Mouse (Mus musculus) layer of hippocampus, postnatal 25 days (tissue): ENCODE results near the gene 1700022I11Rik. TPM values are rescaled to one million over a fixed set of nuclear protein-coding genes. Genes with fewer than 3 reads are reported as not detected.
A peak's percentile ranks its signal among the peaks of the same experiment; 100 is the strongest.

ENCODE experiments used
- DNase-seq, 2 experiments: peaks; one replicate each; pipeline ENCODE4 v3.0.0; 2022; ENCODE audit warnings: mixed read lengths in 2 of 2, low spot score in 1 of 2; ENCODE audit errors: extremely low spot score in 1 of 2
- total RNA-seq, 2 experiments: library from RNA; stranded (reverse); gene quantifications; 2 replicates each; pipeline ENCODE4 v1.2.3; 2021

Gene 1700022I11Rik
- total RNA-seq, 2 experiments from 2014 or later: not detected

DNA sequence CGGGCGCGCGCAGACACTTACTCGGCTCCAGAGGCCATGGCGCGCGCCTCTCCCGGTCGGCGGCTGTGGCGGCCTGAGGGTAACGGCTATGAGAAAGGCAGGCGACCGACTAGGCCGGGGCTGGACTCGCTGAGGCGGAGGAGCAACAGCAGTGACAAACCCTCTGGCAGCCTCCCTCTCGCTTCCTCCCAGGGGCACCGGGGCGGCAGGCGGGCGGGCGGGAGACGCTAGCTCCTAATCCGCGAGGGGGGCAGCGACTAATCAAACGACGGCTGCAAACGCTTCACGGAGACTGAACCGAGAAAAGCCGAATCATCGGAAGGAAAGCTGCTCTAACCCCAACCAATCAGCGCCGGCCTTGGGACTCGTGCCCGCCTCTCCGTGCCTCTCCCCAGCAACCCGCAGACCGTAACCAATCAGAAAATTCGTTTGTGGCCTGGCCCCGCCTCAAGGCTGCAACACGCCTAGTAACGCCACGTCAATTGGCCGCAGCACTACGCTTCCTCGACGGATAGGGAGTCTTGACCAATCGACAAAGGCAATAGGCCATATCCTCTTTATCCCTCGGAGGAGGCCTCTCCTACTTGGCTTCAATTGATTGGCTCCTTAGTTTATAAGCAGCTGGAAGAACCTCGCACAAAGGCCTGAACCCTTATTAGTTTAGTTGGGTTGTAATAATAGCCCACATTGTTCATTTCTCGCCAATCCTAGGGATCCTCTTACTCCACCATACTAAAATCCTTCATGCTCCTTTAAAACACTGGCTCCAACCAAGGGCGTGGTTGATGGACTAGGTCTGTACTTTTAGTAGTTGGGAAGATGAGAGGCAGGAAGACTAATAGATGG is 31.0 kb downstream of the 1700022I11Rik start, which contains the start of gene Vcp:
Gene Vcp, minus strand, starts transcription at position 367 of the 846 bp plus-strand sequence.
- DNase-seq: peak; percentile 92 to 95

DNA sequence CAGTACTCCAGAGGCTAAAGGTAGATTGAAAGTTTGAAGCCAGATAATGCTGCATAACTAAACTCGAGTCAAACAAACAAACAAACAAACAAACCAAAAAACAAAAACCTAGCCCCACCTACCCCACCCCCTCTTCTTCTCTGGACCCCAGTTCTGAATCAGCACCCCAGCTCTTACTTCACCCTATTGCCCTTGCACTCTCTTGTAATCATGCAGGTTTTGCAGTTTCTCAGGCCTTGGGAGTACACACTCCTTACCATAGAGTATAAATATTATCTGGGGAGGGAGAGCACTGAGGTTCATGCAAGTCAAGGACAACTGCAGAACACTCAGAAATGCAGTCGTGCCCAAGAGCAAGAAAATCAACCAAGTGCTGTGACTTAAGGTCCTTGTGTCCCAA is 31.9 kb downstream of the 1700022I11Rik start:
- no peak for DNase-seq

DNA sequence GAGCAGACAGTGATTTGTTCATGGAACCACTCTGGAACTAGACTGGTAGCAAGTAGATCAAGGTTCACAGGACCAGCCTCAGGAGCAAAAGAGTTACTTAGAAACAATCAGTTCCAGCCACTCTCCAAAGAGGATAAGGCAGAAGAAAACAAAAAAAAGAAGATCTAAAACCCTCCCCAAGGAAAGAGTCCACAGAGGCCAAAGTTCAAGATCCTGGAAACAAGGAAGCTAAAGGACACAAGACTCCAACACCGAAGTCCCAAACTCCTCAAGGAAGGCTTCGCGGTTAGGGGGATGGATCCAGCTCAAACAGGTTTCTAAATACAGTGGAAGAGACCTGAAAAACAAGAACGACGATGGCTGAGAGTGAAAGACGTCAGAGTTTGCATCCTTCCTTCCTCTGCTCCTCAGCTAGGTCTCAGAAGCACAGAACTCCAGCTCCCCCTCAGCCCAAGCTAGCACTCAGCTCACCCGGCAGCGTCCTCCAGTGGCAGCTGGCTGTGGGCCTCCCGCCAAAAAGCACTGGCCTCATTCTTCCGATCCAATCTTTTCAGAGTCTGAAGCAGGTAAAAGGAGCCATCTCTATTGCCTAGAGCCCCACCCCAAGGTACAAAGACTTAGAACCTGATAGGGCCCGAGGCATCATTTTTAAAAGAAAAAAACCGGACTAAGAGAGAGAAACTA is 33.5 kb downstream of the 1700022I11Rik start:
- no peak for DNase-seq

DNA sequence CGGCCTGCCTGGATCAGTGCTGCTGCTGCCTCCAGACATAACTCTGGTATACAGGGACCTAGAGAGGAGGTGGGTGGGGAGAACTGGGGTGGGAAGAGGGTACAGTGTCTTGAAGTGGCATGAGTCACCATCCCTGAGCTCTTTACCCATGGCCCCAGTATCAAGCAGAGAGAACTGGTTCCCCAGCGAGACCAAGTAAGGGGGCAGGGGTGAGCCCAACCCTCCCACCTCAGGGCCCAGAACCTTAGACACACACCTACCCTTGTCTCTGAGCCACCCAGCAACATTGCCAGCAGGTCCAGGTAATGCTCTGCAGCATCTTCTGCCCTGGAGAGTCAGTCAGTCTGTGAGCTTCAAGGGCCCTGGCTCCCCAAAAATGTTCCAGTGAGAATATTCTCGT is 35.5 kb downstream of the 1700022I11Rik start:
- DNase-seq: no peak

DNA sequence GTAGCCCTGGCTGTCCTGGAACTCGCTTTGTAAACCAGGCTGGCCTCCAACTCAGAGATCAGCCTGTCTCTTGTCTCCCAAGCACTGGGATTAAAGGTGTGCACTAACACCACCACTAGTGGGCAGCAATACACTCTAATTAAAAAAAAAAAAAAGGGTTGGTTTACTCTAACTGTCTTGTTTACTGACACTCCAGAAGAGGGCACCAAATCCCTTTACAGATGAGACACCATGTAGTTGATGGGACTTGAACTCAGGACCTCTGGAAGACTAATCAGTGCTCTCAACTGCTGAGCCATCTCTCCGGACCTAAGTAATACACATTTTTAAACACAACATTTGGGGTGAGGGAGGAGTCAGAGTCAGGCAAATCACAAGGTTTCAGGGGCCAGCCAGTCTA is 36.4 kb downstream of the 1700022I11Rik start:
- DNase-seq: no peak

DNA sequence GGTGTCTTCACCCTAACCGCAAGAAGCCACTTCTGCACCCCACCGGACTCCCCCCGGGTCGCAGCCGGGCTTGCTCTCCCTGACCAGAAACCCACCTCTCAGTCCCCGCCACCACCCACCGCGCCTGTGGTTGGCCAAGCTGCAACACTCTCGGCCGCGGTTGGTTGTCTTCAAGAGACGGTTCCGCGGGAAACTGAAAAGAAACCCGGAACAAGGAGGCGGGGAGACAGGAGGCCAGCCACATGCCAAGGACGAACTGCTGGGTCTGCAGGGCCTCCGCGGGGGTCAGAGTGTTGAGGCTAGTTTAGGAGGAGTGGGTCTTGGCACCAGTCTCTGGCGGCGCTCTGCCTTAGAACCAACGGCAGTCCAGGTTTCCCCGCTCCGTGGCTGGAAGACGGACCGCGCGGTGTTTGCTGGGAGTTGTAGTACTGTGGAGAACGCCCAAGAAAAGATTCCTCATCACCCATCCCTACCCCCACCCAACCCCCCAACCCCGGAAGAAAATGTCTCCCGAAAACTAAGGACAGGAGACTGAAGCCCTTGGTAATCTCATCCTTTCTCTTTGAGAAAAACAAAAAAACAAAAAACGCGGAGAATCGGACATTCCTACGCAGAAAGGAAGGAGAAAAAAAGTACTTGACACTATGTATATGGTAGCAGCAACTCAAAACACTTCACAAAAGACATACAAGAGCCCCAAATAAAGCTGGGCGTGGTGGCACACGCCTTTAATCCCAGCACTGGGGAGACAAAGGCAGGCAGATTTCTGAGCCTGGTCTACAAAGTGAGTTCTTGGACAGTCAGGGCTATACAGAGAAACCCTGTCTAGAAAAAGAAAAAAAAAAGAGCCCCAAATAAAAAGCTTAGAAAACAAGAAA is 41.0 kb downstream of the 1700022I11Rik start, which contains the start of gene Fancg:
Gene Fancg, minus strand, starts transcription at position 346 of the 878 bp plus-strand sequence.
- DNase-seq: peak; percentile 70 to 77

DNA sequence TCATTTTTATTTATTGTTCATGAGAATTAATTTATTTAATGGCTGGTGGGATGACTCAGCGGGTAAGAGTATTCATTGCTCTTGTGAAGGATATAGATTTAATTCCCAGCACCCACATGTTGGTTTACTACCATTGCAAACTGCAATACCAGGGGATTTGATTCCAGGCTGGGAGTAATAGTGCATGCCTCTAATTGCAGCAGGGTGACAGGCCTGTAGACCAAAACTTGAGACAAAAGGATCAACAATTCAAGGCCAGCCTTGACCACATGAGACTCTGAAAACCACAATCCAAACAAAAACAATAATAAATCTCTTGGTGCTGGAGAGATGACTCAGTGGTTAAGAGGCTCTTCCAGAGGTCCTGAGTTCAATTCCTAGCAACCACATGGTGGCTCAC is 42.7 kb downstream of the 1700022I11Rik start:
- DNase-seq: no peak

DNA sequence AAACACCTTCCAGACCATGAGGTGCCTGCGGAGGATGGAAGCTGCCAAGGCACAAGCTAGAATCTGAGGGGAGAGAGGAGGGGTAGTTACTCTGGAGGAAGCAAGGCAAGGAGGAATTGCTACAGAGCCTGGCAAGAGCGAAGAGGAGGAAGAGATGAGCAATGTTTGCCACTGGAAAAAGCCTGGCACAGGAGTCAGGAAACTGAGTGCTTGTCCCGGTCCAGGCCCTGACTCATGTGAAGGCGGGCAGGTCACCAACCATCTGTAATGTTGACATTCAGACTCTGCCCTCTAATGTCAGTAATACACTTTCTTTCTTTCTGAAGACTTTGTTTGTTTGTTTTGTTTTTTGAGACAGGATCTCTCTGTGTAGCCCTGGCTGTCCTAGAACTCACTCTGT is 48.8 kb downstream of the 1700022I11Rik start:
- DNase-seq: no peak

DNA sequence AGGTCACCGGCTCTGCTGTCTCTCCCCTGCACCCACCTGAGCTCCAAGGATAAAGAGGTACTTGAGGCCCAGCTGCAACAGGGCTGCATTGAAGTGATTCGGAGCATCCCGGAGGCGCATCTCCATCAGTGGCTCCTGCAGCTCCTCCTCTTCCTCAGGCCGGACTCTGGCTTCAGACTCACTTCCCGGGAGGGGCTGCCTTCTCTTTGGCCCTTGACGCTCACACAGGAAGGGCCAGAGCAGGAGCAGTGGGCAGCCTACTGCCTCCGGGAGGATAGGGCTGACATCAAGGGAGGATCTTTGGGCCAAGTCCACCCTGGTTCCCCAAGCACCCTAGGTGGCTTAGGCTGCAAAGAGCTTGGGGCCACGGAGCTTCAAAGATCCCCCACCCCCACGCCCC is 49.8 kb downstream of the 1700022I11Rik start:
- no peak for DNase-seq

DNA sequence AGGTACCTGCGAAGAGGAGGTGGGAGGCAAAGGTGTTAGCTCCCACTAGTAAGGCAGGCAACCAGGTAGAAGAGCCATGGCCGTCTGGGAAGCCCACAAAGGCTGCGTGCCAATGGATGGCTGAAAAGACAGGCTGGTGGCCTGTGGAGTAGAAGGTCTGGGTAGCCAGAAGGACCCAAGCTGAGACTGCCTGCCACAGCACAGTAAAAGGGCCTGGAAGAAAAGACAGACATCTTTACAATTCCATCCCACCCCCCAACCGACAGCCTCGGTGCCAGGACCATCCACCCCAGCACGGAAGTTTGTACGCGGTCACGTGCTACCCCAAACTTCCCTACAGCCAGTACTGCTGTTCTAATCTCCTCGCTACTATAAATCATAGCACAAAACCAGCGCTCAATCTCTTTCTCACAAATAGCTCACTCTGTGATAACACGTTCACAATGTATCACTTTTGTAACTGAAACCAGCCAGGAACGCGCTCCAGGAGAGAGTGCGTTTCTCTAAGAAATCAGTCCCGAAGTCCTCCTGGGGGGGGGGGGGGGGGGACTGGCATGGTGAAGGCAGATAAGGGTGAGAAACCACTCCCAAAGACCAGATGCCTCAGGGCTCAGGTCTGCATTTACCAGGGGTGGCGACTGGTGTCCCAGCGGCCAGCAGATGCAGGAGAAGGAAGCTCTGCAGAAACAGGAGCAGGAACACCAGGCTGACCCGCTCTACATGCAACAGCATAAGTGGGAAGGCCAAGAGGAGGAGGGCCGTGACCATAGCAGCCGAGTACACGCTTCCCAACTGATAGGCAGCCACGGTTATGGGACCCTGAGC is 50.4 kb downstream of the 1700022I11Rik start:
- no peak for DNase-seq

DNA sequence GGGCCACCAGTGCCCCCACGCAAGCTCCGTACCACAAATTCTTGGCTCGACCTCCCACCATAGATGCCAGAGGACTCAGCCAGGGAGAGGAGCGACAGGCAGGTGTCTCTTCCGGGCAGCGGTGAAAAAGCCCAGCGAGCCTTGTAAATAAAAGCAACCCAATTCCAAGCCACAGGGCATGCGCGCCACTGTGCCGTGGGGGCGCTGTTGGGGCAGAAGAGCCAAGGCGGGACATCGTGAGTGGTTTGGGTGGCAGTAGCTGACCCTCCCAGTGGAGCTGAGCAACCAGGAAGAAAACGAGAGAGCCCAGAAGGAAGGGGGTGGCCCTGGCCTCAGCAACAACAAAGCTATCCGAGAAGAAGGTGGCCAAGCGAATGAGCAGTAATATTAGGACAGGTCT is 51.5 kb downstream of the 1700022I11Rik start:
- DNase-seq: no peak

DNA sequence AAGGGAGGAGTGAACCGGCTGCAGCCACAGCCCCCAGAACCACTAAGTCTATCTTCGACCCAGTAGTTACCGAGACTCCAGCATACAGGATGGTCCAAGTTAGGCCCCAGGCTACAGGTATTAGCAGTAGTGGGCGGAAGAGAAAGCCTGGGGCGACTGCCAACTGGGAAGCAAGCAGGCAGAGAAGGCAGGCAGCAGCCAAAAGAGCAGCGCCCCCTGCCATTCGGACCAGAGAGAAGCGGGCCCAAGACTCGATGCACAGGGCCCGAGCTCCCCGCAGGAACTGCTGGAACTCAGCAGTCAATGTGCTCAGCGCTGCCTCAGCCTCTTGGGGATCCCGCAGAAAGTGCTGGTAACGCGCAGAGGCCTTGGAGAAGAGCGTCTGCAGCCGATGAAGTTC is 51.9 kb downstream of the 1700022I11Rik start:
- DNase-seq: no peak

DNA sequence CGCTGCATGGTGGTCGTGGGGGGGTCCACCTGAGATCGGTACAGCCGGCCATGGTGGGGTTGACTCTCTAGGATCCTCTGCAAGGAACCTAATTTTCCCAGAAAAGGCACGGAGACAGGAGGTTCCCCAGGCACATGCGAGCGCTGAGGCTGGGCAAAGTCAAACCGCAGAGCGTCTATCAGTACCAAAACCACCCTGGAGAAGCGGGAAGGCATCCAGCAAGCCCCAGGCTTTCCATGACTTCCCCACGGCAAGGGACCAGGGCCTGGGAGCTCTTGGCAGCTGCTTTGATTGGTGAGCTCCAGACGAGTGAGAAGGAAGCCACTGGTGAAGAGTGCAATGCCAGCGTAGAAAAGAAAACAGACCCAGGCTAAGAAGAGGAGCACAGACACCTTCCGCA is 55.3 kb downstream of the 1700022I11Rik start:
- DNase-seq: no peak

DNA sequence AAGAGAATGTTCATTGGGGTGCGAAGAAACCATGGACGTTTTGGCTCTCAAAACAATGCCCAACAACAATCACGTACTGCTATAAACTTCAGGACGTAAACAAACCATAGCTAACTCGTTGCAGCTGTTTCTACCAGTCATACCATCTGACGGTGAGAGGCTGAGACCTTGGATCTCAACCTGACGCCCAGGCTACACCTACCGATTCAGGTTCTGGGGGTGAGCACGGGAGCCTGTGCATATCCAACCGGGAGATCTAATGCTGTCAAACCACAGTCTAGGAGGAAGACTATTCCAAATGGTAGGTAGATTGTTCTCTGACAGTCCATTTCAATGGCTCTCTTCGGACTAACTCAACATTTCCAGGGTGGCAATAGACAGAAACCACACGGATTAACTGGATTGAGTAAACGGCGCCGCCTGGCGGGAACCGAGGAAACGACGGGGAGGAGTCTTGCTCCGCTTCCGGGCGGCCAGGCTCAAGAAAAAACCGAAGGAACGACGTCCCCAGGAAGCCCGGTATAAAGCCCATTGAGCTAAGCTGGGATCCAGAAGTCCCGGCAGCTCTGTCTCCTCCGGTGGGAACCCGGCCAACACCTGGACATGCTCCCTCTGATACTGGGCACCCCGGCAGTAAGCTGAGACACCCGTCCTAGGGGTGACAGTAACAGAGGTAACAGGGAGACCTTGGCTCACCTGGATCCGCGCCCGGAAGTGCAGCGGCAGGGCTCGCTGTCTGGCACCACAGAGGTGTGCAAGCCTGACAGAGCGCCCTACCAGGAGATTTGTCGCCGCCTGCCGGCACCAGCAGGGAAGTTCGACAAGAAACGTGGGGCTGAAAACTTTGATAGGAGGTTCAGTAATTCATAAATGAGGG is 55.9 kb downstream of the 1700022I11Rik start, which contains the start of gene Pigo:
Gene Pigo, minus strand, starts transcription at position 736 of the 877 bp plus-strand sequence.
- peak; percentile 93 to 95 for DNase-seq

DNA sequence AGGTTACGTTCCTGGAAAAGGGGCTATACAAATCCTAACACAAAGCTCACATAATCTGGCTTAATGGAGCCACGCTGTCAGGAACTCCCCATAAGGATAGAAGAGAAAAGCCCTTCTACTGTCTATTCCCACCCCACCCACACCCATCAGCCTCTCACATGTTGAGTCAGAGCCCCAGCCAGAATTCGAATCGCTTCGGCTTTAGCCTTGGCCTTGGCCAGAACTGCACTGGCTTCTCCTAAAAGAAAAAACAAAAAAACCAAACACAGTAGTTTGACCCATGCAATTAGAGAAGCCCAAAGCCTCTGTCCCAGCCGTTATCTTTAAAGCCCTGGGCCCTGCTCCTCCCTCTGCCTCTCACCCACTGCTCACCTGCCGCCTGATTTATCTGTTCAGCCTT is 59.7 kb downstream of the 1700022I11Rik start:
- DNase-seq: no peak

DNA sequence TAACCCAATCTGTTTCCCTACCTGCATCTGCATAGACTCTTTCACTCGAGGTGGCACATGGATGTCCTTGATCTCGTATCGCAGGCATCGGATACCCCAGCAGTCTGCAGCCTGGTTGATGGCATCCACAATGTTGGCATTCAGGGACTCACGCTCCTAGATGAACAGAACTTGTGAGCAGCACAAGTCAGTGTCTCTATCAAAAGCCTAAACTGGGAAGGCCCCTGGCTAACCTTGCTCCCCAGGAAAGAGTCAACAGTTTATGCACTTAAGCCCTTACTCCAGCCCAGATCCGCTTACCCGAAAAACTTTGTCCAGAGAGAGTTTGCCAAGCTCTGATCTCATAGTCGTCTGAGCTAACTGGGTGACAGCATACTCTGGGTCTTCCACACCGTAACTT is 60.3 kb downstream of the 1700022I11Rik start:
- no peak for DNase-seq

DNA sequence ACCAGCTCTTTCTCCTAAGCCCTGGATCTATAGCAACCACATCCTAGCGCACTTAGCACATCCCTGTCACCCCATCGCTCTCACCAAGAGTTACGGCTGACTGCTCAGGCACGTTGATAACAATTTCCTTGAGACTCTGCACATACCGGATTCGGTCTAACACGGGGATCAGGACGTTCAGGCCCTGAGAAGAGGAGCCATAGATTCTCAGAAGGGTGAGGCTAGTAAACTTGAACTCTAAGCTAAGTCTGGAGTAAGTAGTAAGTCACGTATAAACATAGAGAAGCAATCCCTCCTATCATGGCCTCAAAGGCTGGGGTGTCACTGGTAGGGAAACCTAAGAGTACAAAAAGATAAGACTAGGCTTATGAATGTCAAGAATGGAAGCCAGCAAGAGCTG is 60.9 kb downstream of the 1700022I11Rik start:
- DNase-seq: no peak

DNA sequence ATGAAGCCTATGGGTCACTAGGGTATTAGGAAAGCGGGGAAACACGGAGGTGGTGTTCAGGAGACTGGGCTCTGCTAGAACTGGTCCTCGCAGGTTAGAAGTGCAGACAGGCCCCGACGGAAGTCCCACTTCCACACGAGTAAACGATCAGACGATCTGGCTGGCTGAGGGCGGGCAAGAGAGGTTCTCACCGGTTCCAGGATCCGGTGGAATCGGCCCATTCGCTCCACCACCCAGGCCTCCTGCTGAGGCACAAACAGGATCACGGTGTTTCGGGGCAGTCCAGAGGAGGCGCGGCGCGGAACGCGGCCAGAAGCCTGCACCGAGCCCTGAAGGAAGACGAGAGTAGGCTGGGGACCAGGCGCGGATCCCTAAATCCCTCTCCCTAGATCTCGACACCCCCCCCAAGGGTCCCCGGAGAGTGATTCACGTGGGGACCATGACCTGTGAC is 61.4 kb downstream of the 1700022I11Rik start:
- no peak for DNase-seq
